Mouse (Mus musculus) macrophage (primary cell): ENCODE data around the gene Mon2. TPM values are rescaled to one million over a fixed set of nuclear protein-coding genes. Genes with fewer than 3 reads are reported as not detected.

Source experiments
- H3K27ac ChIP-seq: fragments of 350-480 bp; formaldehyde crosslinking; 2 replicates; pipeline ENCODE4 v1.9.0; 2021
- H3K36me3 ChIP-seq: fragments of 350-480 bp; formaldehyde crosslinking; 2 replicates; pipeline ENCODE4 v1.9.0; 2021; ENCODE audit errors: inconsistent target
- H3K4me3 ChIP-seq: fragments of 350-480 bp; formaldehyde crosslinking; 2 replicates; pipeline ENCODE4 v1.9.0; 2021; ENCODE audit errors: inconsistent target
- H3K79me2 ChIP-seq: fragments of 350-480 bp; formaldehyde crosslinking; 2 replicates; pipeline ENCODE4 v1.9.0; 2021; ENCODE audit errors: inconsistent target
- WGBS: methylation state at CpG from one replicate; pipeline ENCODE4 v1.1.7; 2026; ENCODE audit warnings: inconsistent platforms; ENCODE audit not compliant: missing documents; 5-methylcytosine and 5-hydroxymethylcytosine counted together
- polyA plus RNA-seq: library from polyadenylated mRNA; stranded (reverse); fragments of 250-400 nt; gene quantifications from 3 replicates; pipeline ENCODE4 v1.2.4, GENCODE M21; 2018; ENCODE audit warnings: inconsistent platforms
- total RNA-seq, 78 experiments: library from RNA; depleted of rRNA; stranded (reverse); fragments of 250-400 nt; gene quantifications; 1 replicate in 9 of 78; 2 replicates in 24 of 78; 3 replicates in 43 of 78; 4 replicates in 2 of 78; pipeline ENCODE4 v1.2.4; 2018; ENCODE audit warnings: inconsistent platforms in 56 of 78

Mon2 gene
- 100 to 1,000 TPM; 130 to 521 (median 254) TPM for total RNA-seq (2018; cell fraction: chromatin; rRNA removed)
- 10 to 100 TPM; 30.8 to 81.0 (median 52.1) TPM for total RNA-seq (2018; cell fraction: cytosol; rRNA removed)
- total RNA-seq (2018; cell fraction: nucleus; rRNA removed) = 100 to 1,000 TPM in 22 of 26 experiments, 10 to 100 TPM in 4; 81.5 to 299 (median 138) TPM
- polyA plus RNA-seq = 34.3 to 59.9 TPM (median 48.0 TPM) in 3 replicates

- Histone ChIP-seq H3K36me3 (no peaks in the 10 kb centered on the region), H3K27ac (peak within 1 kb of the TSS; percentile 17; the same call in 1 of the 2 replicates), H3K79me2 (peaks cover 45% of the 10 kb centered on the region), H3K4me3 (peak within 1 kb of the TSS; percentile 78)
- WGBS = 1% methylated on average over 56 of the region's 58 CpGs
Measured at GRCm38 (mm10) chr10:123076245-123077023, at the start of gene Mon2. Mon2 (minus strand) TSS chr10:123076505.

DNA sequence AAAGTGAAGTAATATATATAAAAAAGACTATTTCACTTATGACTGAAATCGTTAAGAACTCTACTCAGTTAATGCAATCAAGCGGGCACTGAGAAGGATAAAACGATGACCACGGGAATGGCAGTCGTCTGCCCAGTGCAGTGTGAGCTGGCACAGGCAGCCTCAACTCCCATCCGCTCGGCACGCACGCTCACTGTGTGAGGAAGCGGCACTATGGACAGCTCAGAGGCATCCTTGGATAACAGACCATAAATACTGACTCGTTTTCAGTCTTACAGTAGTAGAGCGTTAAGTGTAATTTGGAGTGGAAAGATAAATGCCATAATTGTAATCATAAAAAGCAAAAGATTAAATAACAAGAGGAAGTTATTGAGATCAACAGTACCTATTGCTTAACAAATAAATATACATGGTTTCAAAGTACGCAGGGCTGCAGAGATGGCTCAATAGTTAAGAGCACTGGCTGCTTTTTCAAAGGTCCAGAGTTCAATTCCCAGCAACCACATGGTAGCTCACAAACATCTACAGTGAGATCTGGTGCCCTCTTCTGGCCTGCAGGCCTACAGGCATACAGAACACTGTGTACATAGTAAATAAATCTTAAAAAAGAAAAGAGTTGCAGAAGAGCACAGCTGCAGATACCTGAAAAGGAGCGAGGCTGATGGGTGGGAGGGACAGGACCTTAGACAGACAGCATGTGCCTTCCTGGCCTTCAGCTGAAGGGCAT is 44.5 kb upstream of the Mon2 start:
- WGBS = 95% methylated on average over 14 of the region's 14 CpGs
- H3K36me3 ChIP-seq = peaks cover 90% of the 10 kb centered on the region
- H3K79me2 ChIP-seq = no peaks in the 10 kb centered on the region
- H3K27ac ChIP-seq = no peak overlapping the region
- no peak overlapping the region for H3K4me3 ChIP-seq

- Histone ChIP-seq H3K36me3 (peaks cover 85% of the 10 kb centered on the region), H3K27ac (no peak overlapping the region), H3K79me2 (no peaks in the 10 kb centered on the region), H3K4me3 (no peak overlapping the region)
- WGBS = 88% methylated on average over 14 of the region's 14 CpGs
Measured at GRCm38 (mm10) chr10:123116861-123117260, 40.6 kb upstream of the Mon2 start.

DNA sequence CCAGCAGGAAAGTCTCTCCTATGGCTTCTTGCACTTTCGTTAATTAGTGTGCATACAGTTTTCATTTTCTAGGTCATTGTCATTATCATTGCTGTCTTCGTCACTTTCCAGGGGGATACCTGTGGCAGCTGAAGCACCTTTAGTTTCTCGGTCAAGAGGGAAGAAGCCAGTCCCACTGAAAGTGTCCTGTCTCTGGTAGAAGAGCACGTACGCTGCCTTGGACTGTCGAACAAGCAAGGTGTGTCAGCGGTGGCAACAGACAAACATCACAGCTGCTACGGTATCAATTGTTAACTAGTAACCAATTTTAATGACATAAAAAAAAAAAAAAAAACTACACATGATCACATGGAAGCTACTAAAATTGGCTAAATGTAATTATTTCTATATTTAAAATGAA is 37.2 kb upstream of the Mon2 start:
- H3K79me2 ChIP-seq = no peaks in the 10 kb centered on the region
- WGBS = 92% methylated on average over 8 of the region's 8 CpGs
- peaks cover 62% of the 10 kb centered on the region for H3K36me3 ChIP-seq
- no peak overlapping the region for H3K4me3 ChIP-seq
- H3K27ac ChIP-seq = no peak overlapping the region

DNA sequence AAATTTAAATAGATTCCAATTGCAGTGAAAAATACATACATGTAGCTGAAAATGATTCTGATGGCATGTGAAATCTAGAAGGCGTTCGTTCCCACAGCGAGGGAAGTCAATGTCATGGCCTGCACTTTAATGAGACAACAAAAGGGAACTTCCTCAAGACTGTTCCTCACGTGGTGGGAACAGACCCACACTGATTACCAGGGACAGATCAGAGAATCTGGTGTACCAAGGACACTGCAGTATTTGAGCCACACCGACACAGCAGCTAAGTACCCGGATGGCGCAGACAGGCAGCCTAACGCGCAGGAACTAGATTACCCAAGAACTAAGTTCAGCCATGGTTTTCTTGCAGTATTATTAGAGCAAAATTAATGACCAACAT is 36.5 kb upstream of the Mon2 start:
- Histone ChIP-seq H3K79me2 (no peaks in the 10 kb centered on the region), H3K27ac (no peak overlapping the region), H3K36me3 (peaks cover 55% of the 10 kb centered on the region), H3K4me3 (no peak overlapping the region)
- 76% methylated on average over 9 of the region's 9 CpGs for WGBS

GRCm38 (mm10) chr10:123112056-123112786 is 35.9 kb upstream of the Mon2 start:
- no peak overlapping the region for H3K4me3 ChIP-seq
- 92% methylated on average over 11 of the region's 11 CpGs for WGBS
- H3K27ac ChIP-seq = no peak overlapping the region
- H3K79me2 ChIP-seq = no peaks in the 10 kb centered on the region
- H3K36me3 ChIP-seq = peaks cover 50% of the 10 kb centered on the region

- Histone ChIP-seq H3K27ac (no peak overlapping the region), H3K36me3 (peaks cover 34% of the 10 kb centered on the region)
- 92% methylated on average over 11 of the region's 11 CpGs for WGBS
Measured at GRCm38 (mm10) chr10:123110548-123110947, 34.2 kb upstream of the Mon2 start.

DNA sequence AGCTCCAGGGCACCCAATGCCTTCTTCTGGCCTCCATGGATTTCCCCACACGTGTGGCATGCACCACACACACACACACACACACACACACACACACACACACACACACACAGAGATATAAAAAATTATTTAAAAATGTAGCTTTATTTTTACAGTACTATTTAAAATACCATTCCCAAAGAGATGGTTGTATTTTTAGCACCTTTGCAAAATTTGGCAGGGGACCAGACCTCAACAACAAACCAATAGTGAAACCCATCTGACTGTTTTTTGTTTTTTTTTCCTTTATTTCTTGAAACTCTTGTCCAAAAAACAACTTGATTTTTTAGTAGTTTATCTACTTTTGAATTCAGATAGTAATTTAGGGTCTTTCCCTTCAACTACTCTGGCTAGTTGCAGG is 32.2 kb upstream of the Mon2 start:
- H3K27ac ChIP-seq = no peak overlapping the region
- H3K4me3 ChIP-seq = no peak overlapping the region
- no CpG with 5 or more reads among the region's 1 CpGs for WGBS
- H3K79me2 ChIP-seq = no peaks in the 10 kb centered on the region
- H3K36me3 ChIP-seq = peaks cover 20% of the 10 kb centered on the region; the same call in 1 of the 2 replicates

More at GRCm38 (mm10) chr10:123110548-123110947, 34.2 kb upstream of the Mon2 start:
- Histone ChIP-seq H3K79me2 (no peaks in the 10 kb centered on the region), H3K4me3 (no peak overlapping the region)

GRCm38 (mm10) chr10:123108121-123108520 is 31.8 kb upstream of the Mon2 start:
- WGBS = 90% methylated on average over 5 of the region's 5 CpGs
- Histone ChIP-seq H3K4me3 (no peak overlapping the region), H3K36me3 (peaks cover 20% of the 10 kb centered on the region; the same call in 1 of the 2 replicates), H3K27ac (no peak overlapping the region), H3K79me2 (no peaks in the 10 kb centered on the region)

GRCm38 (mm10) chr10:123101303-123101702 is 25.0 kb upstream of the Mon2 start:
- WGBS = 0% methylated on average over 1 of the region's 1 CpGs
- no peaks in the 10 kb centered on the region for H3K36me3 ChIP-seq
- peak overlapping the region; percentile 19; the same call in 1 of the 2 replicates for H3K27ac ChIP-seq
- H3K4me3 ChIP-seq = no peak overlapping the region
- H3K79me2 ChIP-seq = no peaks in the 10 kb centered on the region

- Histone ChIP-seq H3K27ac (no peak overlapping the region), H3K36me3 (no peaks in the 10 kb centered on the region), H3K4me3 (no peak overlapping the region), H3K79me2 (no peaks in the 10 kb centered on the region)
- WGBS = 78% methylated on average over 2 of the region's 2 CpGs
Measured at GRCm38 (mm10) chr10:123100584-123100983, 24.3 kb upstream of the Mon2 start.

- no peak overlapping the region for H3K4me3 ChIP-seq
- no peak overlapping the region for H3K27ac ChIP-seq
- no peaks in the 10 kb centered on the region for H3K79me2 ChIP-seq
- 87% methylated on average over 7 of the region's 7 CpGs for WGBS
- no peaks in the 10 kb centered on the region for H3K36me3 ChIP-seq
Measured at GRCm38 (mm10) chr10:123094504-123094903, 18.2 kb upstream of the Mon2 start.

DNA sequence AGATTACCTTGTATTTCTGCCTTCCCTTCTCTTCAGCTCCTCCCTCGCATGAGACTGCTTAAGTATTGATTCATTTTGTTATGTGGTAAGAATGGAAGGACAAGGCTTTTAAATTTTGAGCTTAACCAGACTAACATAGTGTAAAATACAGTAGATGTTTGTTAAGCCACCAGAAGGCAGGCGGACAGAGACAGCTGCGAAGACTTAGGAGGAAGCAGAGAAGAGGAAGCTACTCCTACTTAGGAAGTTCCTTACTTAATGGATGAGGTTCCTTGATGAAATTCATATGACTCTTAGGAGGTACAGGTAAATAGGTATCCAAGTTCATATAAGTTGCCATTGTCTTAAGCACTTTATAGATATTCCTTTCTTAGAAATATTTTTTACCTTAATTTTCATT is 16.3 kb upstream of the Mon2 start:
- no peak overlapping the region for H3K4me3 ChIP-seq
- no peak overlapping the region for H3K27ac ChIP-seq
- 11% methylated on average over 3 of the region's 3 CpGs for WGBS

GRCm38 (mm10) chr10:123091737-123092136 is 15.4 kb upstream of the Mon2 start:
- Histone ChIP-seq H3K27ac (no peak overlapping the region), H3K79me2 (no peaks in the 10 kb centered on the region), H3K4me3 (no peak overlapping the region), H3K36me3 (no peaks in the 10 kb centered on the region)
- WGBS = 36% methylated on average over 5 of the region's 5 CpGs

More for the DNA sequence above, 16.3 kb upstream of the Mon2 start:
- Histone ChIP-seq H3K79me2 (no peaks in the 10 kb centered on the region), H3K36me3 (no peaks in the 10 kb centered on the region)
